Mouse (Mus musculus) common myeloid progenitor, adult 5-6 weeks (primary cell): ENCODE results near the gene Tbc1d23. TPM values are rescaled to one million over a fixed set of nuclear protein-coding genes. Genes with fewer than 3 reads are reported as not detected.

Experiments
- ATAC-seq: replicated peaks from 2 replicates; pipeline ENCODE4 v1.8.0; 2016; ENCODE audit warnings: low read depth, mild to moderate bottlenecking, moderate TSS enrichment, inconsistent platforms; ENCODE audit not compliant: poor library complexity, severe bottlenecking
- total RNA-seq: library from RNA; stranded (forward); fragments of 200-1000, 187-1606 nt; gene quantifications from 2 replicates; pipeline ENCODE4 v1.2.3, GENCODE M21; 2017

The Tbc1d23 gene
- total RNA-seq, 1 experiment from 2014 or later = 34.9 TPM

DNA sequence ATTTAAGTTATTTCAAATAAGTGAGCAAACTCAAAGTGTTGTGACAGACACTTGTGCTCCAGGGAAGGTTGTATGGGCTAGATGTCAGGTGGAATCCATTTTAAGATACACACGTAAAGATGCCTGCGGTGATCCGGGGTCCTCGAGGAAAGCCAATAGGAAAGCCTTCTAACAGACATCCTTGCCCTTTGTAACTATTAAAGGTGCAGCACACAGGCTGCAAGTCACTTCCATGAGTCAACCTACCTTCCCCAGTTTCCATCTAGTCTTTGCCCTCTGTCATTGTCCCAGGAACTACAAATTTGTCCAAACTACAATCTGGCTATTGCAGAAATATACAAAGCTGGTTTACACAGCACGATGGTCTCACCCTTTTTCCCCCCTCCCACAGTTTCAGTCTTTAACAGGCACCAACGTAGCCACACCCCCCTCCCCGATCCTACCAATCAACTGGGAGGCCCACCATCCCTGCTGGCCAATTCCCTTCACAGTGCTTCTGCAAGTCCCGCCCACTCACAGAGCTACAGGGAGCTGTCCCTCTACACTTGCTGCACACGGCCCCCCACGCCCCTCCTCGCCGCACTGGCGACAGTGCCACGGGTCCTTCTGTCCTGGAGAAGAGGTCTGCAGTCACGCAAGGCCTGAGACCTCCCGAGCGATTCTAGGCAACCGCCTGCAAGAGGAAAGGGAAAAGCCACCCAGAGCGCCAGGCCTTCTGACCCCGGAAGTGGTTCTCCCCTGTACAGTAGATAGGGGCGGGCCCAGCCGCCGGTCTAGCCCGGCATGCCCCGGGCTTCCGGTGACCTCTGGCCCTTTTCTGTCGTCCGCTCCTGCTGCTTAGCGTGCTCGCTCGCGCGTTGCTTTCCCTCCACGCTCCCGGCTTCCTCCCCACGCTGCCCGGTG lies 110.1 kb downstream of the Tbc1d23 start, which contains the start of gene Tomm70a:
Tomm70a (plus strand) TSS at position 791 of the 903 bp plus-strand sequence.
- ATAC-seq = peak; percentile 96

Other genes with a start within 250 kb of the Tbc1d23 start
- not detected in 2 replicates for gene Tmem45a2, start 160.1 kb downstream of the Tbc1d23 start, total RNA-seq
- 77.1 and 83.1 TPM in 2 replicates for gene Tomm70a, start 109.8 kb downstream of the Tbc1d23 start, total RNA-seq
- gene Nit2, start 64.2 kb downstream of the Tbc1d23 start, total RNA-seq = 33.5 and 37.7 TPM in 2 replicates
- gene Tmem30c, start 61.4 kb upstream of the Tbc1d23 start, total RNA-seq = 0.44 TPM in 1 of 2 replicates, not detected in the other
- gene Filip1l, start 121.6 kb upstream of the Tbc1d23 start, total RNA-seq = 2.3 and 5.4 TPM in 2 replicates